Mouse (Mus musculus) cerebellum, adult (tissue): ENCODE measurements around the gene Prex1.

Source experiments
- ATAC-seq: cut with Nextera tagmentation; 2 replicates; pipeline ENCODE4 v1.9.2; 2017; ENCODE audit warnings: mild to moderate bottlenecking, moderate library complexity, mixed read lengths; ENCODE audit not compliant: insufficient number of reproducible peaks, low FRiP score, low TSS enrichment

The Prex1 gene

DNA sequence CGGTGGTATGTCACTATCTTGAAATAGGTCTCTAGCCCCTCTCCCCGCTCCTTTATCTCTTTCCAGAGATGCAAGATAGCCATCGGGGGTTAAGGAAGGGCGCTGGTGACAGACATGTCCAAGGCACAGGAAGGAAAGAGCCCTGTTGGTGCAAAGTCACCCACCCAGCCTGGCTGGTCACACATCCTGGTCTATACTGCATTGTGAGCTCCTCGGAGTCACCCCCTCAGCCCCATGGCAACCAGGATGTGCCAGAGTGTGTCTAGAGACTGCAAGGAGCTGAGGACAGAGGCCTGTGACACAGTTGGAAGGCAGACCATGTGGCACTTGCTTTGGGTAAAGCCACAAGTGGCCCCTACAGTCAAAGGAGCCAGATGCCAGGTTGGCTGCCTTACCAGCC is 94.4 kb downstream of the Prex1 start:
- ATAC-seq = no peak

DNA sequence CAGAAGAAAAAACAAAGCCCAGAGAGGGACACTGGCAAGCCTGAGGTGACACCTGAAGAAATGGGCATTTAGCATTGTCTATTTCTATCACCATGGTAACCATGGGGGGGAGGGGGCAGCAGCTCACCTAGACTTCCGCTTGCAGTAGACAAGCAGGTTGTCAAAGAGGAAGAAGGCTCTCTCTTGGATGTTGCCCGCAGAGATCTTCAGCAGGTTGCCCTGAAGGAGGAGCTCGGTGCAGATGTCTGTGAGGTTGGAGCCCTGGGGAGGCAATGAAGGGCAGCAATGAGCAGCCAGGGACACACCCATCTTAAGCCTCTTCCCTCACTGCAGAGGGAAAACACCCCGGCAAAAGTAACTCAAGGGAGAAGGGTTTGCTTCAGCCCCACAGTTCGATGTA is 95.9 kb downstream of the Prex1 start:
- ATAC-seq = no peak

DNA sequence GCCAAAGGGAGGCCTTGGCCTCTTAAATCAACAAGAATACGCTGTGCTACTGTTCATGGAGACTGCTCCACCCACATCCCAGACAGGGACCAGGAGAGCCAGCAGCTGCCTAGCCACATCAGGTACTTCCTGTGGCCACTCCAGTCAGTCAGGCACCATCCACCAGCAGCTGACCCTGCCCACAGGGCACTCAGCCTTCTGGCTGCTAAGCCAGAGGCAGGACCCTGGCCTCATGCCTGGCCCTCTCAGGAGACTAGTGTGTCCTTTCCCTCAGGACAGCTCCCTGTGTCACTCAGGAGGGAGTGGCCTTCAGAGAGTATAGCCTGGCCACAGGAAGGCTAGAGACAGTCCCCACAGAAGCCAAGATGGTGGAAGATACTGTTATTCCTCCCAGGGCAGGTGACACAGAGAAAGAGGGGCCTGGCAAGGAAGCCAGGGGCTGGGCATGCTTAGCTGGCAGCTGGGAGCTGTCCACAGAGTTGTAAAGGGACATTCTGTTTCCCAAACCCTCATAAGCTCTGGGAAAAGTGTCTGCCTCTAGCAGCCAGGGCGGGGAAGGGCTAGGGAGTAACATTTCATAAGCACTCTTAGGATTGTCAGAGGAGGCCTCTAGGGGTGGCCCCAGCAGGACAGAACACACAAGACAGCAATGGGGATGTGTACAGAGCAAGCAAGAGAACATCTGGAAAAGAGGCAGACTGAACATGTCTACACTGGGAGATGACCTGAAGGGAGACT is 98.1 kb downstream of the Prex1 start:
- ATAC-seq = no peak

DNA sequence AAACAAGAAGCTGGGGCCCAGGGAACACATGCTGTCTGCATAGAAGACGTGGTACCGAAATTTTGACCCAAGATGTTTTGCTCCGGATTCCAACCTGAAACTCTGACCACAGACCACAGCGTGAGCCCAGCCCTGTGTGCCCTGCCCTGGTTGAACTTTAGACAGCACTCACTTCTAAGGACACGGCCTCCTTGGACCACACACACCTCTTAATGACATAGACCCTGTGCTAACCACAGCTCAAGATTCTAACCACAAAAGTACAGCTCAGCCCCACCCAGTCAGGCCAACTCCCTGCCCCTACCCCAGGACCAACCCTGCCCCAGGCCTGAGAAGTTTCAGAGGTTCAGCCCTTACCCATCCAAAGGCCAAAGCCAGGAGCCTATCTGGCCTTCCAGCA is 103.4 kb downstream of the Prex1 start:
- ATAC-seq = no peak

- no peak for ATAC-seq
Observed at GRCm38 (mm10) chr2:166608509-166608908, 105.1 kb downstream of the Prex1 start.

DNA sequence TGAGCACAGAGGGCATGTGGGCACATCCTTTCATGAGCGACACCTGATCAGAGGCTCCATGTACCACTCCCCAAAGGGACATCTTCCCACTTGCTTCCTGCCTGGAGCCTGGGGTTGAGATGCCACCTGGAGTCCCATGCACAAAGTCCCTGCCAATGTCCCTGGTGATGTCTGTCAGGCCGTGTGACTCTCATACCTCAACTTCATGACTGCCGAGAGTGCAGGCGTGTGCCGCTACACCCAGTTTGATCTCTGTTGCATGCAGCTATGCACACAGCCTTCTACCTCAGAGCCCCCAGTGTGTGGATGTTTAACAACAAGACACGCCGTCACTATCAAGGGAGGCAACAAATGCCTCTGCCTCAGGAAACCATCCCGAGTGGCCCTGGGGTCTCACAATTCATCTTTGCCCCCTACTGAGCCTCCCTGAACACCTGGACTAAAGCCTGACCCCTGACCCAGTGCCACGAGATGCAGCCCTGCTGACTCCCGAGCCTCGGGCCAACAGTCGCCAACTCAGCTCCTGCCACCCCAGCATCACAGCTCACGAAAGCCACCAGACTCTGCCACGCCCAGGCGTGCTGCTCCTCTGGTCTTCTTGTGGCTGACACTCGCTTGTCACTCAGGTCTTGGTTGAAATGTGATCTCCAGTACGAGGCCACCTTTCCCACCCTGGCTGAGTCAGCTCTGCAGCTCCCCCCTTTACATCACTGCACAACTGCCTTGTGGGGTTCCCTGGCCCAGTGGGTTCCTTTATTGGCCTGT is 107.0 kb downstream of the Prex1 start:
- ATAC-seq = no peak

GRCm38 (mm10) chr2:166606053-166606452 is 107.6 kb downstream of the Prex1 start:
- ATAC-seq = no peak; the same call in 1 of the 2 replicates

GRCm38 (mm10) chr2:166605164-166605831 is 108.3 kb downstream of the Prex1 start:
- ATAC-seq = no peak

DNA sequence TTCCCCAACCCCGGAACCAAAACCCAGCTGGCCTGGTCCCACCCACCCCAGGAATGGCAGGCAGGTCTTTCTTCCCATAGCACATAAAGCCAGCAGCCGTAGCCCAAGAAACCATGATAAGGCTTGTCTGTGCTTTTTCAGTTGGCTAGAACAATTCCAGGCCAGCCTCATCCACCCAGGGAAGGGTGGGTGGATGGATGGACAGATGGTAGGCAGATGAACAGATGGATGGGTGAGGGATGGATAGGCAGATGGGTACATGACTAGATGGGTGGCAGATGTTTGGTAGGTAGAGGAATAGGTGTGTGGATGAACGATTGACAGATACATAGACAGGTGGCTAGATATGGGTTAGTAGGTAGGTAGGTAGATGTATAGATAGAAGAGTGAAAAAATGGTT is 110.7 kb downstream of the Prex1 start:
- no peak for ATAC-seq

- no peak for ATAC-seq
Observed at GRCm38 (mm10) chr2:166601420-166601819, 112.2 kb downstream of the Prex1 start.

- ATAC-seq = no peak
Observed at GRCm38 (mm10) chr2:166598453-166599155, 115.0 kb downstream of the Prex1 start.

- ATAC-seq = no peak
Observed at GRCm38 (mm10) chr2:166597763-166598162, 115.9 kb downstream of the Prex1 start.

- peak; percentile 31 for ATAC-seq
Observed at GRCm38 (mm10) chr2:166592034-166592912, 121.4 kb downstream of the Prex1 start.

- no peak for ATAC-seq
Observed at GRCm38 (mm10) chr2:166584491-166584890, 129.1 kb downstream of the Prex1 start.

GRCm38 (mm10) chr2:166583292-166583691 is 130.3 kb downstream of the Prex1 start:
- no peak for ATAC-seq

DNA sequence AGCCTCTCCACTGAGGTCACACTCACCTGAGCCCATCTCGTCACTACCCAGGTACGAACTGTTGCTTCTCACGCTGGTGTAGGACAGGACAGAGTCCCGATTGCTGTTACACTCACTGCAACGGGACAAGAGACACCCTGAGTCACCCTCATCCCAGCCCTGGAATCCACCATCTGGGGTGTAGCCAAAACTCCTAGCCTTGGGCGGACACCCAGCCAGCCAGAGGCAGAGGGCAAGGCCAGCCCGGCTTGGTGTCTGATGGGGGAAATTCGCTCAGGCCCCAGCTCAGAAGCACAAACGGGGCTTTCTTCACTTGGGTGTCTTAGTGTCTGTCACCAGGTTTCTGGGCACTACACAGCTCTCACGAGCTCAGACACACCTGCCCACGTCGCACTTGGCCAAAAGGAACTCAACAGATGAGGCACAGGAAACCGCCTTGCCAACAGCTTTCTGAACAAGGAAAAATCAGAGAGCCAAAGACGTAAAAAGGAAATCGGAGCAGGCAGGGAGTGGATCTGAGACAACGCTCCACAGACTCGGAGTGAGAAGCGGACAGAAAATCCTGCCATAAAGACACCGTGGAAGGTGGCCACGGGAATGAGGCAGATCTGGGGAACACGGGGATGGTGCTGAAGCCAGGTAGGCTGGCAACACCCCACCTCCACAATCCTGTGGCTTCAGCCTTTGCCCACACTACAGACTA is 131.6 kb downstream of the Prex1 start:
- ATAC-seq = no peak

DNA sequence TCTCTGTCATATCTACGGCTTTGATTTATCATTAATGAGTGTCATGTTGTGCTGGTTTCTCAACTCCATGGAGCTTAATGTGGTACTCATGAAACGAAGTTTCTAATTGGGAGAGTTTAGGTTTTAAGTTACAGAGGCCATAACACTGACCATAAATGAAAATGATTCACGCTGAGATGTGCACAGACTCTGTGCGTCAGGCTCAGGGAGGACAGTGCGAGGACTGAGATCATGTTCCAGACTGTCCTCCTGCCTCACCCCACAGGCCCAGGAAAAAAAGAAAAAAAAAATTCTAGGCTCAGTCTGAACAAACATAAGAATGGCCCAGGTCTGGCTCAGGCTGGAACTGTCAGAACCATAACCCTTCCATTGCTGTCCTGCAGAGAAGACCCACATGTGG is 133.8 kb downstream of the Prex1 start:
- no peak for ATAC-seq

DNA sequence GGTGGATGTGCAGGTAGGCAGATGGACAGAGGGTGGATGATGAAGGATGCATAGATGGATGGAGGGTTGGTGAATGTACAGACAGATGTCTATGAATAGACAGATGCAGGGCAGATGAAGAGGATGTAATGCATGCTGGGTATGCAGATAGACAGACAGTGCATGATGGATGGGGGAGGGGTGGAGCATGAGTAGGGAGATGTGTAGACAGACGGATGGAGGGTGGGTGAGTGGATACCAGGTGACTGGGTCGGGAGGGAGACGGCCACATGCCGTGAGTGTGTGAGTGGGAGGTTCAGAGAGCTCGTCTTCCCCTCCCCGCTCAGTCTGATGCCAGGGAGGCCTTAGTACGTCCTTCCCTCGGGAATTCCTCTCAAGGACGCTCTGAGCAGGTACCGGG is 134.3 kb downstream of the Prex1 start:
- no peak for ATAC-seq

- peak; percentile 72; the same call in 1 of the 2 replicates for ATAC-seq
Observed at GRCm38 (mm10) chr2:166575419-166575818, 138.2 kb downstream of the Prex1 start.
